ENCODE assay signal across 15 mouse cellular contexts in the genomic region with DNA sequence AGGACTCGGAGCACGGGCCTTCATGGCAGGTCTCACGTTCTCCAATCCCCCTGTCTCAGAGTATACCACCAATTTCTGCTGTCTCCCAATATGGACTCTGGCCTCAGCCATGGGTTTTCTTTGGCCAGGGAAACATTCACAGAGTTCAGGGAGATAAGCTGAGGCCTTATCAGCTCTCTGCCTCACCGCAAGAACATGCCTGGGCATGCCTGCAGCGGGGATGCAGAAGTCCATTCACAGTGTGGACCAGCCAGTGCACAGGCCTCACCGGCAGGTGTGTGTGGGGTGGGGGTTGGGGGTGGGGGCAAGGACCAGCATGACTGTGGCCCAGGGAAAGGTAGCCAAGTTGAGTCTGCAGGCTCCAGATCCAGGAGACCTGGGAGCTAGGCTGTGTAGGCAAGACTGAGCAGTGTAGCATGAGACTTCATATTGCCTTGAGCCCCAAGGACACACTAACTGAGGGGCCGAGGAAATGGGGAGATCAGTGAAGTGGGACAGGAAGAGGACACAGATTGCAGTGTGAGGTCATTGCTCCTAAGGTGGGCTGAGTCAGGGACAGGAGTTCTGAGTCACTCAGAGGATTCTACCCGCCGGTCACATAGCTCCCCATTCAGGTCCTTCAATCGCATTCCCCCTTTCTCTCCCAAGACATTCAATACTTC. TPM values are rescaled to one million over a fixed set of nuclear protein-coding genes. Genes with fewer than 3 reads are reported as not detected.
DNase-seq lines count a peak whose midpoint lies in the region; ATAC-seq and TF ChIP-seq lines count a peak whose summit lies in the region.
"Had no signal": no experiment of that assay in that cellular context is flagged by ENCODE, and none has a peak within 500 bp of the region (broad histone marks: within the 10 kb centered on the region; RNA-seq: fewer than 3 reads in every experiment).

No protein-coding gene starts in this region.

- 0 out of 2 replicates have a peak overlapping the region, but pooled peaks have one; percentile 13 for H3K9ac ChIP-seq in heart, embryonic 13.5 days
- H3K9ac ChIP-seq in MEL (ENCODE audit: control insufficient read depth, low read depth, low read length, poor library complexity, severe bottlenecking) = no peak overlapping the region
- peak overlapping the region; percentile 4; the same call in 1 of the 2 replicates for H3K9ac ChIP-seq in intestine, postnatal 0 days (ENCODE audit: low read depth, low read length)
- H3K9ac ChIP-seq in stomach, embryonic 15.5 days = no peak overlapping the region
- H3K9ac ChIP-seq: lung, embryonic 14.5 days had no signal

- no peak for TF ChIP-seq POLR2A in MEL (IDR thresholded peaks at IDR 0.05; ENCODE audit: control insufficient read depth in 1 of 2, insufficient read depth in 1 of 2, low read depth in 1 of 2, low read length in 2 of 2, poor library complexity in 1 of 2)

- WGBS in heart, embryonic 13.5 days = 56% methylated on average over 10 of the region's 10 CpGs
- WGBS in intestine, postnatal 0 days = 49% methylated on average over 10 of the region's 10 CpGs
- WGBS in stomach, embryonic 15.5 days = 66% methylated on average over 10 of the region's 10 CpGs

- no peaks in the 10 kb centered on the region for H3K36me3 ChIP-seq in heart, embryonic 13.5 days
- H3K36me3 ChIP-seq in MEL (ENCODE audit: control insufficient read depth in 1 of 2, insufficient read depth in 2 of 2, low read length in 2 of 2) = peaks cover 0 to 14% of the 10 kb centered on the region in 2 experiments; a peak in 2 of 4 replicates
- H3K36me3 ChIP-seq in intestine, postnatal 0 days (ENCODE audit: control insufficient read depth, insufficient read depth) = no peaks in the 10 kb centered on the region
- no peaks in the 10 kb centered on the region for H3K36me3 ChIP-seq in stomach, embryonic 15.5 days

- no peak for TF ChIP-seq CTCF in MEL (IDR thresholded peaks at IDR 0.05 in 2 of 3, conservative IDR thresholded peaks at IDR 0.05 in 1 of 3; ENCODE audit: control insufficient read depth in 1 of 3, insufficient read depth in 1 of 3, low read depth in 2 of 3, low read length in 3 of 3, poor library complexity in 1 of 3, severe bottlenecking in 1 of 3)
- TF ChIP-seq CTCF in intestine, postnatal 0 days (IDR thresholded peaks at IDR 0.05; ENCODE audit: low read depth) = no peak

- peak; percentile 30 to 53; a peak in 3 of 4 replicates for TF ChIP-seq EP300 in MEL (IDR thresholded peaks at IDR 0.05; ENCODE audit: low read depth in 1 of 2, low read length in 2 of 2)

- H3K4me1 ChIP-seq in heart, embryonic 13.5 days = peaks cover 19% of the 10 kb centered on the region
- H3K4me1 ChIP-seq in MEL (ENCODE audit: control insufficient read depth in 1 of 2, insufficient read depth in 2 of 2, low read length in 2 of 2) = peaks cover 0 to 16% of the 10 kb centered on the region in 2 experiments; a peak in 3 of 4 replicates
- 0 out of 2 replicates have a peak, but pooled peaks cover 7% of the 10 kb centered on the region for H3K4me1 ChIP-seq in intestine, postnatal 0 days (replicated peaks; ENCODE audit: control insufficient read depth, insufficient read depth, low read length)
- H3K4me1 ChIP-seq in stomach, embryonic 15.5 days = peaks cover 21% of the 10 kb centered on the region; the same call in 1 of the 2 replicates

- no peak overlapping the region for H3K27ac ChIP-seq in heart, embryonic 13.5 days (replicated peaks)
- H3K27ac ChIP-seq in MEL (ENCODE audit: control insufficient read depth, low read depth, low read length) = no peak overlapping the region
- H3K27ac ChIP-seq in intestine, postnatal 0 days (ENCODE audit: low read depth, low read length) = peak overlapping the region; percentile 94
- H3K27ac ChIP-seq in stomach, embryonic 15.5 days = peak overlapping the region; percentile 40
- H3K27ac ChIP-seq: gastrocnemius, adult 2 months had no signal

- no peak overlapping the region for H3K4me2 ChIP-seq in heart, embryonic 13.5 days
- H3K4me2 ChIP-seq in intestine, postnatal 0 days (replicated peaks; ENCODE audit: low read depth) = no peak overlapping the region
- H3K4me2 ChIP-seq in stomach, embryonic 15.5 days = no peak overlapping the region
- H3K4me2 ChIP-seq: lung, embryonic 14.5 days had no signal

- no peak overlapping the region for H3K4me3 ChIP-seq in heart, embryonic 13.5 days
- H3K4me3 ChIP-seq in MEL (ENCODE audit: control insufficient read depth in 1 of 2, insufficient read depth in 1 of 2, low read depth in 2 of 2, low read length in 2 of 2) = no peak overlapping the region
- no peak overlapping the region for H3K4me3 ChIP-seq in intestine, postnatal 0 days (ENCODE audit: low read depth, low read length)
- H3K4me3 ChIP-seq in stomach, embryonic 15.5 days (replicated peaks) = no peak overlapping the region
- H3K4me3 ChIP-seq: gastrocnemius, adult 2 months had no signal

- no peaks in the 10 kb centered on the region for H3K79me2 ChIP-seq in MEL (ENCODE audit: control insufficient read depth, insufficient read depth, low read length, poor library complexity)

- no peaks in the 10 kb centered on the region for H3K27me3 ChIP-seq in heart, embryonic 13.5 days (replicated peaks)
- no peaks in the 10 kb centered on the region for H3K27me3 ChIP-seq in MEL (ENCODE audit: control insufficient read depth in 1 of 2, insufficient read depth in 2 of 2, low read length in 2 of 2)
- no peaks in the 10 kb centered on the region for H3K27me3 ChIP-seq in intestine, postnatal 0 days (replicated peaks; ENCODE audit: control insufficient read depth, insufficient read depth, low read length)
- no peaks in the 10 kb centered on the region for H3K27me3 ChIP-seq in stomach, embryonic 15.5 days (replicated peaks)

- TF ChIP-seq RAD21 in MEL (IDR thresholded peaks at IDR 0.05; ENCODE audit: low read depth, low read length) = no peak

- ATAC-seq in heart, embryonic 13.5 days (ENCODE audit: extremely low read depth, insufficient number of reproducible peaks, low FRiP score, low TSS enrichment) = no peak
- peak; percentile 79 for ATAC-seq in intestine, postnatal 0 days
- ATAC-seq in stomach, embryonic 15.5 days (ENCODE audit: insufficient read depth, low FRiP score, low read depth) = peak; percentile 81

- no peaks in the 10 kb centered on the region for H3K9me3 ChIP-seq in heart, embryonic 13.5 days
- no peaks in the 10 kb centered on the region for H3K9me3 ChIP-seq in MEL (replicated peaks; ENCODE audit: insufficient read depth, low read length)
- no peaks in the 10 kb centered on the region for H3K9me3 ChIP-seq in intestine, postnatal 0 days (ENCODE audit: control insufficient read depth)
- H3K9me3 ChIP-seq in stomach, embryonic 15.5 days = no peaks in the 10 kb centered on the region

- no peak for DNase-seq in heart, adult 18-20 months
- no peak for DNase-seq in MEL (ENCODE audit: low read depth, low spot score)
- DNase-seq in frontal cortex, postnatal 36 days (ENCODE audit: low spot score in 2 of 2) = no peak
- DNase-seq in left cerebral cortex, adult 18-20 months (ENCODE audit: low spot score in 2 of 2) = no peak
- no peak for DNase-seq in thymus, adult 18-20 months
- DNase-seq: adrenal gland, adult 8-10 months; cerebellum, adult 18-20 months; gastrocnemius, adult 2 months; heart, postnatal 14 days; kidney, adult 8-10 months; lung, embryonic 14.5 days had no signal

TF ChIP-seq in MEL, 35 proteins besides CTCF, POLR2A, EP300 and RAD21 (continues in another document):
- 0 out of 2 replicates have a peak, but pooled peaks have one; percentile 21 for TF ChIP-seq ETS1 (IDR thresholded peaks at IDR 0.05; ENCODE audit: low read depth, low read length)
- peak; percentile 42; the same call in 1 of the 2 replicates for TF ChIP-seq TCF12 (IDR thresholded peaks at IDR 0.05; ENCODE audit: low read depth, low read length)

RNA-seq across cellular contexts. Expression of a gene that starts 7.3 kb away (rescaled TPM):
- 0.20 TPM in 1 of 2 replicates, not detected in the other for polyA plus RNA-seq in heart, embryonic 13.5 days (2015; fragmentation: Nextera tagmentation; extraction: Ambion mirVana)
- total RNA-seq in heart, adult 18-20 months (2021) = under 1 TPM in 1 of 2 experiments, not detected in 1; 0.77 TPM
- total RNA-seq in MEL (2012; rRNA removed) = not detected in 2 replicates
- polyA plus RNA-seq in MEL (2012; ENCODE audit: insufficient read depth in 1 of 2, insufficient read length in 2 of 2, low read depth in 1 of 2, low replicate concordance in 2 of 2, missing spikeins in 1 of 2) = under 1 TPM in 1 of 2 experiments, not detected in 1; 0.74 TPM
- 92.5 and 139 TPM in 2 replicates for polyA plus RNA-seq in intestine, postnatal 0 days (2015; fragmentation: Nextera tagmentation; extraction: Ambion mirVana)
- 6.4 and 10.9 TPM in 2 replicates for polyA plus RNA-seq in stomach, embryonic 15.5 days (2015; fragmentation: Nextera tagmentation; extraction: Ambion mirVana)
- total RNA-seq in left cerebral cortex, adult 18-20 months (2021) = not detected
- total RNA-seq: adrenal gland, adult 8-10 months; gastrocnemius, adult 2 months; heart, postnatal 14 days; layer of hippocampus, postnatal 25 days had no signal

RNA-seq across cellular contexts. Expression of a gene that starts 28.5 kb away (rescaled TPM):
- polyA plus RNA-seq in heart, embryonic 13.5 days (2015; fragmentation: Nextera tagmentation; extraction: Ambion mirVana) = 2.0 and 2.2 TPM in 2 replicates
- total RNA-seq in heart, adult 18-20 months (2021) = 1 to 10 TPM; 5.8 to 6.6 TPM
- total RNA-seq in MEL (2012; rRNA removed) = not detected in 2 replicates
- not detected for polyA plus RNA-seq in MEL (2012; ENCODE audit: insufficient read depth in 1 of 2, insufficient read length in 2 of 2, low read depth in 1 of 2, low replicate concordance in 2 of 2, missing spikeins in 1 of 2)
- 0.50 and 0.66 TPM in 2 replicates for polyA plus RNA-seq in intestine, postnatal 0 days (2015; fragmentation: Nextera tagmentation; extraction: Ambion mirVana)
- polyA plus RNA-seq in stomach, embryonic 15.5 days (2015; fragmentation: Nextera tagmentation; extraction: Ambion mirVana) = 2.7 and 2.9 TPM in 2 replicates
- total RNA-seq in left cerebral cortex, adult 18-20 months (2021) = 1 to 10 TPM; 1.8 to 2.2 TPM

RNA-seq across cellular contexts. Expression of a gene that starts 47.5 kb away (rescaled TPM):
- 68.5 and 70.2 TPM in 2 replicates for polyA plus RNA-seq in heart, embryonic 13.5 days (2015; fragmentation: Nextera tagmentation; extraction: Ambion mirVana)
- 10 to 100 TPM; 31.4 to 34.7 TPM for total RNA-seq in heart, adult 18-20 months (2021)
- 47.3 and 52.3 TPM in 2 replicates for total RNA-seq in MEL (2012; rRNA removed)
- polyA plus RNA-seq in MEL (2012; ENCODE audit: insufficient read depth in 1 of 2, insufficient read length in 2 of 2, low read depth in 1 of 2, low replicate concordance in 2 of 2, missing spikeins in 1 of 2) = 10 to 100 TPM; 54.7 to 90.5 TPM
- 52.4 and 60.1 TPM in 2 replicates for polyA plus RNA-seq in intestine, postnatal 0 days (2015; fragmentation: Nextera tagmentation; extraction: Ambion mirVana)
- 116 TPM in 2 replicates for polyA plus RNA-seq in stomach, embryonic 15.5 days (2015; fragmentation: Nextera tagmentation; extraction: Ambion mirVana)
- total RNA-seq in left cerebral cortex, adult 18-20 months (2021) = 100 to 1,000 TPM; 110 to 111 TPM

RNA-seq across cellular contexts. Expression of a gene that starts 53.5 kb away (rescaled TPM):
- polyA plus RNA-seq in heart, embryonic 13.5 days (2015; fragmentation: Nextera tagmentation; extraction: Ambion mirVana) = 14.6 and 19.5 TPM in 2 replicates
- 100 to 1,000 TPM; 274 to 280 TPM for total RNA-seq in heart, adult 18-20 months (2021)
- 37.1 and 39.4 TPM in 2 replicates for total RNA-seq in MEL (2012; rRNA removed)
- polyA plus RNA-seq in MEL (2012; ENCODE audit: insufficient read depth in 1 of 2, insufficient read length in 2 of 2, low read depth in 1 of 2, low replicate concordance in 2 of 2, missing spikeins in 1 of 2) = 10 to 100 TPM in 1 of 2 experiments, not detected in 1; 60.0 TPM
- polyA plus RNA-seq in intestine, postnatal 0 days (2015; fragmentation: Nextera tagmentation; extraction: Ambion mirVana) = 18.0 and 19.6 TPM in 2 replicates
- 24.2 and 27.3 TPM in 2 replicates for polyA plus RNA-seq in stomach, embryonic 15.5 days (2015; fragmentation: Nextera tagmentation; extraction: Ambion mirVana)
- total RNA-seq in left cerebral cortex, adult 18-20 months (2021) = 100 to 1,000 TPM; 123 to 141 TPM

Comparison
In these comparisons a context has a peak if more than half of its experiments do, and no peak if none do; other contexts are left out.
1. H3K27ac ChIP-seq: peak in intestine, postnatal 0 days (single experiment) and stomach, embryonic 15.5 days (single experiment); none in heart, embryonic 13.5 days (single experiment) and MEL (single experiment).
2. H3K9ac ChIP-seq: peak in heart, embryonic 13.5 days (single experiment) and intestine, postnatal 0 days (single experiment); none in MEL (single experiment) and stomach, embryonic 15.5 days (single experiment).